Mouse (Mus musculus): Measurements from ENCODE around the gene Grk4. TPM values are rescaled to one million over a fixed set of nuclear protein-coding genes. Genes with fewer than 3 reads are reported as not detected.

Grk4 gene
- polyA plus RNA-seq, 1 experiment from 2014 or later, result 2.3 TPM

MicroRNAs encoded within 50 kb of the gene (microRNA counts, 519-probe panel; counts per million panel counts)
- microRNA mmu-miR-467g, result 2,543 counts per million, percentile 62 among the panel's probes with 10 or more counts

Small RNAs within 50 kb of the gene (microRNA-seq; reads per million reads assigned to microRNA genes)
- not detected for gene Mir467g

Other genes with a start within 250 kb of the Grk4 start
- gene Tnip2, start 146.4 kb upstream of the Grk4 start, polyA plus RNA-seq (2015; fragmentation: Nextera tagmentation; extraction: Ambion mirVana), result 22.6 and 25.0 TPM in 2 replicates
- gene Sh3bp2, start 134.5 kb upstream of the Grk4 start, polyA plus RNA-seq (2015; fragmentation: Nextera tagmentation; extraction: Ambion mirVana), result 5.6 and 9.5 TPM in 2 replicates
- gene Add1, start 86.7 kb upstream of the Grk4 start, polyA plus RNA-seq (2015; fragmentation: Nextera tagmentation; extraction: Ambion mirVana), result 217 and 219 TPM in 2 replicates
- 154 and 156 TPM in 2 replicates for gene Mfsd10, start 23.2 kb upstream of the Grk4 start, polyA plus RNA-seq (2015; fragmentation: Nextera tagmentation; extraction: Ambion mirVana)
- gene Nop14, start 231 bp upstream of the Grk4 start, polyA plus RNA-seq (2015; fragmentation: Nextera tagmentation; extraction: Ambion mirVana), result 24.5 and 24.8 TPM in 2 replicates
- 11.1 and 13.9 TPM in 2 replicates for gene Htt, start 101.4 kb downstream of the Grk4 start, polyA plus RNA-seq (2015; fragmentation: Nextera tagmentation; extraction: Ambion mirVana)
- gene Msantd1, start 247.6 kb downstream of the Grk4 start, polyA plus RNA-seq (2015; fragmentation: Nextera tagmentation; extraction: Ambion mirVana), result 0.27 and 0.95 TPM in 2 replicates

All from kidney, embryonic 16.5 days (tissue).